Mouse (Mus musculus): ENCODE results near the gene B230104I21Rik. TPM values are rescaled to one million over a fixed set of nuclear protein-coding genes. Genes with fewer than 3 reads are reported as not detected.
A peak's percentile ranks its signal among the peaks of the same experiment; 100 is the strongest.

The B230104I21Rik gene
- total RNA-seq, 4 experiments from 2014 or later, result 0.64 to 0.94 TPM; not detected in 2

GRCm38 (mm10) chr4:154393196-154394122 is 57.5 kb downstream of the B230104I21Rik start:
- DNase-seq (ENCODE audit: low spot score in 2 of 2), result no peak

GRCm38 (mm10) chr4:154394123-154394722 is 58.3 kb downstream of the B230104I21Rik start:
- DNase-seq (ENCODE audit: low spot score in 2 of 2), result peak; percentile 48 to 50

DNA sequence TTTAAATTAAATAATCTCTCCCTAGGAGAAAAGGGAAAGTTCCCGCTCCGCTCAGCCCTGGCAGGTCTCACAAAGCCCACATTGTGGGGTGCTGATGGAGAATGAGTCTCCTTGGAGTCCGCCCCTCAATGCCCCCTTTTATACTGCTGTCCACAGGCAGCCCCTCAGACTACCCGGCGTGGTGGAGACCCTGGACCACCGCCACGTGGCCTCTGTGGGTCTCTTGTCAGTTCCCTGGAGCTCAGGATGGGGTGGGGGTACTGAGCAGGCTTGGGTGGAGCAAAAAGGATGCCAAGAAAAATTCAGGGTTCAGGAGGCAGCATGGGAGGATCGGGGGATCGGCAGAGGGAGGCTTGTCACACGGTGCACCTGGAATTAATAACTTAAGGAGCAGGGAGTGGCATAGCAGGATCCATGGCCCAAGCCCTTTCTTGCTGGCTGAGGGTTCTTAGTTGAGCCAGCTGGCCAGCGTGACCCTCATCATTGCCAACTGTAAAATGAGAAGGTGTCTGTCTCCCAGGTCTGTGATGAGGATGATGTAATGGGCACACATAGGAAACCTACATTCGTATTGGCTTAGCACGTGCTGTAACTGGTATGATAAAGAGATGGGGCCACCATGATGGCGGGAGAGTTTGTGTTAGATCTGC is 60.9 kb downstream of the B230104I21Rik start:
- no peak for DNase-seq (ENCODE audit: low spot score in 2 of 2)

Other genes with a start within 250 kb of the B230104I21Rik start
- gene Trp73, start 195.9 kb upstream of the B230104I21Rik start, total RNA-seq (2022), result 1 to 10 TPM; 1.8 to 2.9 (median 2.3) TPM
- gene Wrap73, start 193.8 kb upstream of the B230104I21Rik start, total RNA-seq (2022), result 10 to 100 TPM; 30.2 to 36.3 (median 32.5) TPM
- gene Tprgl, start 175.5 kb upstream of the B230104I21Rik start, total RNA-seq (2022), result 100 to 1,000 TPM; 159 to 183 (median 167) TPM
- 1 to 10 TPM; 5.3 to 7.2 (median 5.7) TPM for gene Megf6, start 165.4 kb upstream of the B230104I21Rik start, total RNA-seq (2022)
- gene Arhgef16, start 34.5 kb upstream of the B230104I21Rik start, total RNA-seq (2022), result 1 to 10 TPM in 3 of 4 experiments, under 1 TPM in 1; 0.63 to 2.0 (median 1.3) TPM